Mouse (Mus musculus): ENCODE measurements around the gene Zdhhc13. TPM values are rescaled to one million over a fixed set of nuclear protein-coding genes. Genes with fewer than 3 reads are reported as not detected.

The Zdhhc13 gene
- polyA plus RNA-seq, 1 experiment, result 21.3 TPM

- H3K27ac ChIP-seq (ENCODE audit: insufficient read depth, low read length), result no peak within 1 kb of the TSS
- no peaks in the 10 kb centered on the region for H3K4me1 ChIP-seq (ENCODE audit: control insufficient read depth, insufficient read depth, low read length)
- no peak within 1 kb of the TSS for H3K4me3 ChIP-seq (ENCODE audit: insufficient read depth, low read length)
- TF ChIP-seq POLR2A (IDR thresholded peaks at IDR 0.05; ENCODE audit: extremely low read depth, insufficient read depth, low read length) (no peak), CTCF (IDR thresholded peaks at IDR 0.05; ENCODE audit: extremely low read depth, insufficient read depth, low read length) (no peak)
Observed at GRCm38 (mm10) chr7:48847820-48848650, 59.2 kb downstream of the Zdhhc13 start, which contains the start of gene Csrp3. Gene Csrp3 (minus strand): TSS chr7:48848033.

DNA sequence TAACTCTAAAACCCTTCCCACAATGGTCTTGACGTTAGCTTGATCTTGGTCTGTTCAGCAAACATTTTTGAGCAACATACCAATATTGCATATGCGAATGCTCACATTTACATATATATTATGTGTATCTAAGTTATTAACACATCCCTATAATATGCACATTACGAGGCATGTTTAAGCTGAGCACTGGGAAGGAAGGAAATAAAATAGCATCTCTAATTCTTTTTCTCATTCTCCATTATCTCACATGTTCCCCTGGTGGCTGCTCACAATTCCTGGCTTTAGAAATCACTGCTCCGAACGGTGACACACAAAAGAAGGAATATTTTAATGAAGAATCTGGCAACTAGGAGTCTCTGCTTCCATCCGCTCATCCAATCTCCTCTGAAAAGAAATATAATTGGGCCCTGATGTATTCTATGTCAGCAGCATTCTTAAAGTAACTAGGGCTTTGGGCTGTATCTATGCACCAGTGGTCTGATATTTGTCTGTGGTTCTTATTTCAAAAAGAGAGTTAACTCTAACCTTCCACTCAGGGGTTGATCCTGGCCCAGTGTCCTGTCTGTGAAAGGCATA, 62.8 kb downstream of the Zdhhc13 start:
- Histone ChIP-seq H3K4me3 (ENCODE audit: insufficient read depth, low read length) (no peak overlapping the region), H3K27ac (ENCODE audit: insufficient read depth, low read length) (no peak overlapping the region)
- TF ChIP-seq POLR2A (IDR thresholded peaks at IDR 0.05; ENCODE audit: extremely low read depth, insufficient read depth, low read length) (no peak), CTCF (IDR thresholded peaks at IDR 0.05; ENCODE audit: extremely low read depth, insufficient read depth, low read length) (no peak)

GRCm38 (mm10) chr7:48853496-48853895, 64.7 kb downstream of the Zdhhc13 start:
- Histone ChIP-seq H3K27ac (ENCODE audit: insufficient read depth, low read length) (no peak overlapping the region), H3K4me3 (ENCODE audit: insufficient read depth, low read length) (no peak overlapping the region)
- no peak for TF ChIP-seq POLR2A (IDR thresholded peaks at IDR 0.05; ENCODE audit: extremely low read depth, insufficient read depth, low read length)

More for the DNA sequence above, 62.8 kb downstream of the Zdhhc13 start:
- H3K4me1 ChIP-seq (ENCODE audit: control insufficient read depth, insufficient read depth, low read length), result no peaks in the 10 kb centered on the region

DNA sequence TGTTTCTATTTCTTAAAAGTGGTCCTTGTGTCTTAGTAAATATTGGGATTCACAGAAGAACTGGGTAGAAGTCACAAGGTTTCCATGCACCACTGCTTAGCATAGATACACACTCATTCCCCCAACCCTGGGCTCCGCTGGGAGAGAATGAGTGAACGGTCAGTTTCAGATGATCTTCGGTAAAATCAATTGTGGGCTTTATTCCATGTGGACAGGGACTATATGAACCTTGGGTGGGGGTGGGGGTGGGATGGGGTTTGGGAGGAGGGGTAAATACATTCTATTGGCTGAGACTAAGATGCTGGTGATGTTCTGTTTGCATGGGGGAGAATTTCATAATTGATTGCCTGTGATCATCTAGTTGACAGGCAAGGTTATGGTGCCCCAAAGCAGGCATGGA, 66.7 kb downstream of the Zdhhc13 start:
- Histone ChIP-seq H3K27ac (ENCODE audit: insufficient read depth, low read length) (no peak overlapping the region), H3K4me3 (ENCODE audit: insufficient read depth, low read length) (no peak overlapping the region), H3K4me1 (ENCODE audit: control insufficient read depth, insufficient read depth, low read length) (no peaks in the 10 kb centered on the region)
- TF ChIP-seq CTCF (IDR thresholded peaks at IDR 0.05; ENCODE audit: extremely low read depth, insufficient read depth, low read length), result no peak
- no peak for TF ChIP-seq POLR2A (IDR thresholded peaks at IDR 0.05; ENCODE audit: extremely low read depth, insufficient read depth, low read length)

More at GRCm38 (mm10) chr7:48853496-48853895, 64.7 kb downstream of the Zdhhc13 start:
- H3K4me1 ChIP-seq (ENCODE audit: control insufficient read depth, insufficient read depth, low read length), result no peaks in the 10 kb centered on the region

DNA sequence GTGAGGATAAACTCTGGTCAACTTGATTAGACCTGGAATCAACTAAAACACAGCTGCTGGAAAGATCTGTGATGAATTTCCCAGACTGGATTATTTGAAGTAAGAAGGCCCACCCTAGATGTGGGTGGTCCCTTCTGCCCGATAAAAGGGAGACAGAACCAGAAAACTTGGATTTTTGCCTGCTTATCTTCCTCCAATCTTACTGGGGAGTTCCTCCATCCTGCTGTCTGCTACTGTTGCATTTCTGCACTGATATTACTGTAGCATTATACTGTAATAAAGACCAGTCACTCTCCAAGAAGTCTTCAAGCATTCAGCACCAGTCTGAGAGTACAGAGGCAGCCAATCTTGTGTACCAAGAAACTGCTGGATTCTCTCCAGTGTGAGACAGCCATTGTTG, 69.5 kb downstream of the Zdhhc13 start:
- Histone ChIP-seq H3K4me3 (ENCODE audit: insufficient read depth, low read length) (no peak overlapping the region), H3K27ac (ENCODE audit: insufficient read depth, low read length) (no peak overlapping the region), H3K4me1 (ENCODE audit: control insufficient read depth, insufficient read depth, low read length) (no peaks in the 10 kb centered on the region)
- no peak for TF ChIP-seq POLR2A (IDR thresholded peaks at IDR 0.05; ENCODE audit: extremely low read depth, insufficient read depth, low read length)
- no peak for TF ChIP-seq CTCF (IDR thresholded peaks at IDR 0.05; ENCODE audit: extremely low read depth, insufficient read depth, low read length)

- TF ChIP-seq CTCF (IDR thresholded peaks at IDR 0.05; ENCODE audit: extremely low read depth, insufficient read depth, low read length) (no peak), POLR2A (IDR thresholded peaks at IDR 0.05; ENCODE audit: extremely low read depth, insufficient read depth, low read length) (no peak)
- H3K4me1 ChIP-seq (ENCODE audit: control insufficient read depth, insufficient read depth, low read length), result no peaks in the 10 kb centered on the region
- H3K27ac ChIP-seq (ENCODE audit: insufficient read depth, low read length), result no peak overlapping the region
- no peak overlapping the region for H3K4me3 ChIP-seq (ENCODE audit: insufficient read depth, low read length)
Observed at GRCm38 (mm10) chr7:48859362-48859761, 70.6 kb downstream of the Zdhhc13 start.

- TF ChIP-seq CTCF (IDR thresholded peaks at IDR 0.05; ENCODE audit: extremely low read depth, insufficient read depth, low read length), result no peak
- TF ChIP-seq POLR2A (IDR thresholded peaks at IDR 0.05; ENCODE audit: extremely low read depth, insufficient read depth, low read length), result no peak
- Histone ChIP-seq H3K4me3 (ENCODE audit: insufficient read depth, low read length) (no peak overlapping the region), H3K4me1 (ENCODE audit: control insufficient read depth, insufficient read depth, low read length) (no peaks in the 10 kb centered on the region), H3K27ac (ENCODE audit: insufficient read depth, low read length) (no peak overlapping the region)
Observed at GRCm38 (mm10) chr7:48860948-48861347, 72.1 kb downstream of the Zdhhc13 start.

DNA sequence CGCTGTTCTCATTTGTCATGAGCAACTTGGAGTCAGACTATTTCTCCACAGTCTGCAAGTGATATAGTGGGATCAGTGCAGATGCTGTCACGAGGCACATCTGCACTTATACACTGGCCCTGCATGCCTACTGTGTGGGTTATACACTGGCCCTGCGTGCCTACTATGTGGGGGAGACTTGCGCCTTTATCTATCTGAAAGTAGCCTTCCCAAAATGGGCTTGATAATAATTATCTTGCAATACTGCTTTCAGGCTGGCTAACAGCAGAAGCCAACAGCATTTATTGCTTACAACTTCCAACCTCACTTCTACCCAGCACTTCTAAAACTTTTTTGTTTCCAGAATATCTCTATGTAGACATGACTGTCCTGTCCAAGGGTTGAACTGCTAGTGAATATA, 73.0 kb downstream of the Zdhhc13 start:
- Histone ChIP-seq H3K4me3 (ENCODE audit: insufficient read depth, low read length) (no peak overlapping the region), H3K27ac (ENCODE audit: insufficient read depth, low read length) (no peak overlapping the region), H3K4me1 (ENCODE audit: control insufficient read depth, insufficient read depth, low read length) (no peaks in the 10 kb centered on the region)
- TF ChIP-seq POLR2A (IDR thresholded peaks at IDR 0.05; ENCODE audit: extremely low read depth, insufficient read depth, low read length) (no peak), CTCF (IDR thresholded peaks at IDR 0.05; ENCODE audit: extremely low read depth, insufficient read depth, low read length) (no peak)

DNA sequence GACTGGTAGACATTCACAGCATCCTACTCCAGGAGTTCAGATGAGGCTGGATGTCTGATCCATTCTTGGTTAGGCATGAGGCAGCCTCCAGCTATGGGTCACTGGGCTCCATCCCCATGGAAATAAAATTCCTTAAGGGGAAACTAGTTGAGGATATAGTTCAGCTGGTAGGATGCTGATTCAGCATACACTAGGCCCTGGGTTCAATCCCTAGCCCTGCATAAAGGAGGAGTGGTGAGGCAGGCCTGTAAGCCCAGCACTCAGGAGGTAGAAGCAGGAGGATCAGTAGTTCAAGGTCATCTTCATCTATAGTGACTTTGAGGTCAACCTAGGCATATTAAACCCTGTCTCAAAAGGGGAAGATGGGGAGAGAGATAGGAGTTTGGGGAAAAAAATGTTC, 75.4 kb downstream of the Zdhhc13 start:
- TF ChIP-seq POLR2A (IDR thresholded peaks at IDR 0.05; ENCODE audit: extremely low read depth, insufficient read depth, low read length) (no peak), CTCF (IDR thresholded peaks at IDR 0.05; ENCODE audit: extremely low read depth, insufficient read depth, low read length) (no peak)
- Histone ChIP-seq H3K4me3 (ENCODE audit: insufficient read depth, low read length) (no peak overlapping the region), H3K27ac (ENCODE audit: insufficient read depth, low read length) (no peak overlapping the region), H3K4me1 (ENCODE audit: control insufficient read depth, insufficient read depth, low read length) (no peaks in the 10 kb centered on the region)
